Mouse (Mus musculus) heart, adult 2 months (tissue): ENCODE data around the gene Cdk10. TPM values are rescaled to one million over a fixed set of nuclear protein-coding genes. Genes with fewer than 3 reads are reported as not detected.

Experiments
- DNase-seq, 2 experiments: peaks; one replicate each; pipeline ENCODE4 v3.0.0; 2021
- H3K27ac ChIP-seq: fragments of 200-600 bp; 2 replicates; pipeline ENCODE4 v1.8.1; 2022
- H3K27me3 ChIP-seq: fragments of 200-500 bp; 2 replicates; pipeline ENCODE4 v1.6.1; 2012; ENCODE audit warnings: mild to moderate bottlenecking, low read length, inconsistent platforms, mixed read lengths; ENCODE audit not compliant: control insufficient read depth, insufficient read depth
- H3K36me3 ChIP-seq: fragments of 200-500 bp; 2 replicates; pipeline ENCODE4 v1.6.1; 2012; ENCODE audit warnings: low read length, inconsistent platforms; ENCODE audit not compliant: control insufficient read depth, insufficient read depth
- H3K4me1 ChIP-seq: fragments of 200-500 bp; 2 replicates; pipeline ENCODE4 v1.6.1; 2011; ENCODE audit warnings: low read length; ENCODE audit not compliant: control insufficient read depth, insufficient read depth
- H3K4me3 ChIP-seq: fragments of 200-600 bp; 2 replicates; pipeline ENCODE4 v1.8.1; 2022
- H3K79me2 ChIP-seq: fragments of 200-500 bp; replicated peaks from 2 replicates; pipeline ENCODE4 v1.6.1; 2012; ENCODE audit warnings: mild to moderate bottlenecking, inconsistent platforms, low read length, moderate library complexity, mixed read lengths; ENCODE audit not compliant: control insufficient read depth, insufficient read depth
- H3K9ac ChIP-seq: fragments of 200-500 bp; 2 replicates; pipeline ENCODE4 v1.6.1; 2012; ENCODE audit warnings: low read depth, mild to moderate bottlenecking, control low read depth, inconsistent platforms, low read length, mixed read lengths
- CTCF ChIP-seq: fragments of 200-600 bp; IDR thresholded peaks from 2 replicates; pipeline ENCODE4 v1.8.1; 2022; ENCODE audit warnings: antibody characterized with exemption, mild to moderate bottlenecking, moderate library complexity
- EP300 ChIP-seq: fragments of 200-500 bp; IDR thresholded peaks from 2 replicates; pipeline ENCODE4 v1.6.1; 2011; ENCODE audit warnings: low read depth, low read length, control low read depth; ENCODE audit not compliant: insufficient read depth
- POLR2A ChIP-seq: fragments of 200-500 bp; IDR thresholded peaks from 2 replicates; pipeline ENCODE4 v1.6.1; 2011; ENCODE audit warnings: mild to moderate bottlenecking, low read depth, low read length, control low read depth; ENCODE audit not compliant: insufficient read depth
- WGBS: fragments of 180-500 bp; shearing (Covaris S2); methylation state at CpG from one replicate; pipeline ENCODE4 v1.1.7; 2018; 5-methylcytosine and 5-hydroxymethylcytosine counted together
- intact Hi-C: fragments of 180-260 bp; cut with DNase I; formaldehyde crosslinking; loops from one replicate; pipeline ENCODE4 v1.15.1; 2025
- polyA plus RNA-seq: library from polyadenylated mRNA; depleted of rRNA; stranded (reverse); fragments of >200 nt; gene quantifications from 2 replicates; pipeline ENCODE4 v1.2.3, GENCODE M21; 2012
- total RNA-seq, 2 experiments: library from RNA; stranded (reverse); gene quantifications; 2 replicates each; pipeline ENCODE4 v1.2.3; 2021

Gene Cdk10
- total and polyA plus RNA-seq, 3 experiments = 18.4 to 32.4 (median 22.9) TPM

GRCm38 (mm10) chr8:123234918-123235519 lies 10.4 kb downstream of the Cdk10 start:
- Histone ChIP-seq H3K79me2 (no peaks in the 10 kb centered on the region), H3K36me3 (no peaks in the 10 kb centered on the region), H3K4me3 (peak overlapping the region; percentile 66), H3K27me3 (no peaks in the 10 kb centered on the region), H3K4me1 (peaks cover 4% of the 10 kb centered on the region), H3K27ac (no peak overlapping the region), H3K9ac (peak overlapping the region; percentile 81)
- TF ChIP-seq POLR2A (0 out of 2 replicates have a peak, but pooled peaks have one; percentile 1), CTCF (no peak)
- intact Hi-C loops = no loop called here
- DNase-seq = no peak
- 27% methylated on average over 13 of the region's 13 CpGs for WGBS

DNA sequence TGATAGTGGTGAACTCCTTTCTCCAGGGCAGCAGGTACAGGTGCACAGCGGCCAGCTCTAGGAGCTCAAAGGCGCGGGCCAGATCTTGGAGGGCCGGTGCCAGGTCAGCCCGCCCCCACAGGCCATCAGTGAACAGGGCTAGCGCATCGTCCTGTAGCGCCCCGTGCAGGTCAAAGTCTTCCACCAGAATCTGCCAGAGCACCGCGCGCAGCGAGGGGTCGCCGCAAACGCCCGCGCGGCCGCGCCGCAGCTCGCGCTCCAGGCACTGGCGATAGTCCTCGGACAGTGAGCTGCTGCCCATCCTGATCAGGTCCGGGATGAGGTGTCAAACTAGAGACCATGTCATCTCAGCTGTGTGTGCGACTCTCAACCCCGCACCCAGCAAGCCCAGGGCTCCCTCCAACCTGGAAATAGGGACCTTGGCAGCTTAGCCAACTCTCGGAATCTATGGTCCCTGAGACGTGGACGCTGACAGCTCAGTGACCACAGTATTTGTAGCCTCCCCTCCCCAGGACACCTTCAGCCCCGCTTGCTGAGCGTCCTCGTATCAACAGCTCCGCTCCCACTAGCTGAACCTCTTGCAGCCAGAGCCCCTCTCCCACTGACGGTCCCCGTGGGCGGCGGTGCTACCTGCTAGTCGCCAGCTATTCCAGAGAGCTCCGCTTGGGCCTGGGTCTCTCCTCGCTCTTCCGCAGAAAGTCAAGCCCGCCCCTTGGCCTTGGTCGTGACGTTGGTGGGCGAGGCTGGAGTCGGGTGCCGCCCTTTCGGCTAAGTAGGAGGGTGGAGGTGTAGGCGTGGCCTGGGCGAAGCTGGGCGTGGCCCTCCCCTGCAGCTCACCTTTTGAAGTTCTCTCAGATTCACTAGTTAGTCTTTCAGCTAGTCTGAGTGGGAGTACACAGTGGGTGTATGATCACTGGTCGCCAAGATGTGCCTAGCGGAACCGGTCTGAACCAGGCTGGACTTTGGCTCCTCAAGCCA lies 11.2 kb downstream of the Cdk10 start, which contains the start of gene Spata2l:
Spata2l (minus strand) TSS at position 714 of the 978 bp plus-strand sequence.
- Histone ChIP-seq H3K9ac (peak within 1 kb of the TSS; percentile 81), H3K79me2 (no peaks in the 10 kb centered on the region), H3K4me1 (peaks cover 4% of the 10 kb centered on the region), H3K27me3 (no peaks in the 10 kb centered on the region), H3K4me3 (peak within 1 kb of the TSS; percentile 66), H3K36me3 (no peaks in the 10 kb centered on the region), H3K27ac (peak within 1 kb of the TSS; percentile 75)
- 3% methylated on average over 57 of the region's 57 CpGs for WGBS
- intact Hi-C loops = no loop called here
- peak; percentile 88 to 89 for DNase-seq
- peak; percentile 67 for TF ChIP-seq POLR2A
- TF ChIP-seq CTCF = peak; percentile 56
- TF ChIP-seq EP300 = no peak

GRCm38 (mm10) chr8:123239398-123239797 lies 14.8 kb downstream of the Cdk10 start:
- no peak overlapping the region for H3K4me3 ChIP-seq
- TF ChIP-seq CTCF (no peak), EP300 (no peak), POLR2A (no peak)
- H3K27ac ChIP-seq = no peak overlapping the region
- H3K4me1 ChIP-seq = peaks cover 4% of the 10 kb centered on the region
- no peak for DNase-seq
- H3K79me2 ChIP-seq = no peaks in the 10 kb centered on the region
- intact Hi-C loops = no loop called here
- H3K36me3 ChIP-seq = no peaks in the 10 kb centered on the region
- no peaks in the 10 kb centered on the region for H3K27me3 ChIP-seq
- 90% methylated on average over 10 of the region's 10 CpGs for WGBS
- no peak overlapping the region for H3K9ac ChIP-seq

GRCm38 (mm10) chr8:123242107-123242923 lies 17.7 kb downstream of the Cdk10 start:
- TF ChIP-seq EP300 (no peak), CTCF (no peak), POLR2A (no peak)
- 68% methylated on average over 7 of the region's 7 CpGs for WGBS
- DNase-seq = no peak
- intact Hi-C loops = no loop called here
- Histone ChIP-seq H3K9ac (no peak overlapping the region), H3K4me1 (no peaks in the 10 kb centered on the region), H3K27me3 (no peaks in the 10 kb centered on the region), H3K4me3 (no peak overlapping the region), H3K79me2 (no peaks in the 10 kb centered on the region), H3K27ac (peak overlapping the region; percentile 34), H3K36me3 (no peaks in the 10 kb centered on the region)

GRCm38 (mm10) chr8:123243053-123243452 lies 18.4 kb downstream of the Cdk10 start:
- no peak for DNase-seq
- H3K4me1 ChIP-seq = no peaks in the 10 kb centered on the region
- H3K9ac ChIP-seq = no peak overlapping the region
- no peaks in the 10 kb centered on the region for H3K79me2 ChIP-seq
- WGBS = 75% methylated on average over 11 of the region's 11 CpGs
- no peak overlapping the region for H3K27ac ChIP-seq
- no peaks in the 10 kb centered on the region for H3K27me3 ChIP-seq
- TF ChIP-seq POLR2A (no peak), EP300 (no peak), CTCF (peak; percentile 17; the same call in 1 of the 2 replicates)
- intact Hi-C loops = no loop called here
- no peaks in the 10 kb centered on the region for H3K36me3 ChIP-seq
- no peak overlapping the region for H3K4me3 ChIP-seq
